ENCODE assay signal across 8 mouse cellular contexts in the genomic region with DNA sequence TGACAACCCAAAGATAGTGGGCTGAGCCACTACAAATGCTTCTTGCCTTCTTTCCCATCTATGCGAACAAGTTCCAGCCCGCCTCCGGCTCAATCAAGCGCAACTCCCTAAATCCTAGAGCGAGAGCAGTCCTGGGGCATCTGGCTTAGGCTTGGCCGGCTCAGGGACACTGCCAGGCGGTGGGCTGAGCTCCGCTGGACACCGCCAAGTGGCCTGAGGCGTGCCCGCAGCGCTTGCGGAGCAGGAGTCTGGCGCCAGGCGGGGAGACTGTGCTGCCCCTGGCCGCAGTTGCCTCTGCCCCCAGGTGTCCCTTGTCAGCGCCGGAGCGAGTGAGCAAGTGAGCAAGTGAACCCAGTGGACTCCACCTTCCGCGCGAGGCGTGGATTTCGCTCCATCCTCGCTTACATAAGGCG. TPM values are rescaled to one million over a fixed set of nuclear protein-coding genes. Genes with fewer than 3 reads are reported as not detected.
DNase-seq lines count a peak whose midpoint lies in the region; ATAC-seq and TF ChIP-seq lines count a peak whose summit lies in the region.

No protein-coding gene starts in this region.

- peak overlapping the region; percentile 55 for H3ac ChIP-seq in C2C12 (ENCODE audit: control insufficient read depth, insufficient read length, low read depth)

- H3K79me3 ChIP-seq in C2C12 (ENCODE audit: low read depth), result no peaks in the 10 kb centered on the region

- peaks cover 16% of the 10 kb centered on the region; the same call in 1 of the 2 replicates for H3K4me1 ChIP-seq in embryonic facial prominence, embryonic 13.5 days
- peaks cover 22% of the 10 kb centered on the region for H3K4me1 ChIP-seq in heart, embryonic 13.5 days
- peaks cover 21% of the 10 kb centered on the region; the same call in 1 of the 2 replicates for H3K4me1 ChIP-seq in kidney, embryonic 16.5 days (ENCODE audit: insufficient read depth, low read length)
- H3K4me1 ChIP-seq in liver, embryonic 13.5 days (replicated peaks), result no peaks in the 10 kb centered on the region
- H3K4me1 ChIP-seq in neural tube, embryonic 15.5 days, result peaks cover 39% of the 10 kb centered on the region

- H3K27me3 ChIP-seq in C2C12 (ENCODE audit: control insufficient read depth, insufficient read depth, insufficient read length), result no peaks in the 10 kb centered on the region
- H3K27me3 ChIP-seq in embryonic facial prominence, embryonic 13.5 days, result peaks cover 28% of the 10 kb centered on the region
- H3K27me3 ChIP-seq in heart, embryonic 13.5 days (replicated peaks), result peaks cover 36% of the 10 kb centered on the region
- no peaks in the 10 kb centered on the region for H3K27me3 ChIP-seq in kidney, embryonic 16.5 days (ENCODE audit: insufficient read depth, low read length)
- peaks cover 49% of the 10 kb centered on the region for H3K27me3 ChIP-seq in liver, embryonic 13.5 days
- no peaks in the 10 kb centered on the region for H3K27me3 ChIP-seq in neural tube, embryonic 15.5 days (replicated peaks)

- H3K4me2 ChIP-seq in embryonic facial prominence, embryonic 13.5 days, result peak overlapping the region; percentile 94
- peak overlapping the region; percentile 93 for H3K4me2 ChIP-seq in heart, embryonic 13.5 days
- peak overlapping the region; percentile 82 for H3K4me2 ChIP-seq in kidney, embryonic 16.5 days (replicated peaks; ENCODE audit: low read depth, low read length)
- peak overlapping the region; percentile 67 for H3K4me2 ChIP-seq in liver, embryonic 13.5 days
- H3K4me2 ChIP-seq in neural tube, embryonic 15.5 days, result peak overlapping the region; percentile 70

- no peaks in the 10 kb centered on the region for H3K9me3 ChIP-seq in embryonic facial prominence, embryonic 13.5 days
- H3K9me3 ChIP-seq in heart, embryonic 13.5 days, result no peaks in the 10 kb centered on the region
- no peaks in the 10 kb centered on the region for H3K9me3 ChIP-seq in kidney, embryonic 16.5 days (ENCODE audit: low read length)
- no peaks in the 10 kb centered on the region for H3K9me3 ChIP-seq in liver, embryonic 13.5 days (replicated peaks)
- no peaks in the 10 kb centered on the region for H3K9me3 ChIP-seq in neural tube, embryonic 15.5 days (replicated peaks)

- H3K4me3 ChIP-seq in C2C12 (ENCODE audit: insufficient read depth, poor library complexity, severe bottlenecking), result peak overlapping the region; percentile 6
- peak overlapping the region; percentile 82 for H3K4me3 ChIP-seq in embryonic facial prominence, embryonic 13.5 days
- H3K4me3 ChIP-seq in heart, embryonic 13.5 days, result peak overlapping the region; percentile 59
- H3K4me3 ChIP-seq in kidney, embryonic 16.5 days (ENCODE audit: low read length), result peak overlapping the region; percentile 69
- peak overlapping the region; percentile 56 for H3K4me3 ChIP-seq in liver, embryonic 13.5 days (replicated peaks)
- peak overlapping the region; percentile 85 for H3K4me3 ChIP-seq in neural tube, embryonic 15.5 days (replicated peaks)

- H3K27ac ChIP-seq in embryonic facial prominence, embryonic 13.5 days, result peak overlapping the region; percentile 89
- peak overlapping the region; percentile 73 for H3K27ac ChIP-seq in heart, embryonic 13.5 days (replicated peaks)
- peak overlapping the region; percentile 95 for H3K27ac ChIP-seq in kidney, embryonic 16.5 days (ENCODE audit: low read length)
- no peak overlapping the region for H3K27ac ChIP-seq in liver, embryonic 13.5 days
- peak overlapping the region; percentile 96 for H3K27ac ChIP-seq in neural tube, embryonic 15.5 days (replicated peaks)

- ATAC-seq in embryonic facial prominence, embryonic 13.5 days (ENCODE audit: insufficient number of reproducible peaks, insufficient read depth, low FRiP score, low TSS enrichment, low read depth), result peak; percentile 29; the same call in 1 of the 2 replicates
- ATAC-seq in heart, embryonic 13.5 days (ENCODE audit: extremely low read depth, insufficient number of reproducible peaks, low FRiP score, low TSS enrichment), result peak; percentile 56; the same call in 1 of the 2 replicates
- peak; percentile 89 for ATAC-seq in kidney, embryonic 16.5 days (ENCODE audit: low FRiP score, low TSS enrichment)
- ATAC-seq in liver, embryonic 13.5 days (ENCODE audit: low read depth), result 0 out of 2 replicates have a peak, but pooled peaks have one; percentile 18
- ATAC-seq in neural tube, embryonic 15.5 days (ENCODE audit: low FRiP score), result peak; percentile 71

- no peaks in the 10 kb centered on the region for H3K79me2 ChIP-seq in C2C12 (ENCODE audit: control insufficient read depth, insufficient read depth)

- peak overlapping the region; percentile 81 for H3K9ac ChIP-seq in embryonic facial prominence, embryonic 13.5 days
- peak overlapping the region; percentile 82 for H3K9ac ChIP-seq in heart, embryonic 13.5 days
- H3K9ac ChIP-seq in kidney, embryonic 16.5 days (replicated peaks; ENCODE audit: low read length), result peak overlapping the region; percentile 83
- no peak overlapping the region for H3K9ac ChIP-seq in liver, embryonic 13.5 days
- H3K9ac ChIP-seq in neural tube, embryonic 15.5 days (replicated peaks), result peak overlapping the region; percentile 81

- DNase-seq in adrenal gland, postnatal 14 days, result peak; percentile 56
- DNase-seq in liver, embryonic 13.5 days, result no peak
- no peak for DNase-seq in thymus, postnatal 14 days

- H3K36me3 ChIP-seq in C2C12 (ENCODE audit: control insufficient read depth, insufficient read depth), result no peaks in the 10 kb centered on the region
- no peaks in the 10 kb centered on the region for H3K36me3 ChIP-seq in embryonic facial prominence, embryonic 13.5 days
- H3K36me3 ChIP-seq in heart, embryonic 13.5 days, result no peaks in the 10 kb centered on the region
- no peaks in the 10 kb centered on the region for H3K36me3 ChIP-seq in kidney, embryonic 16.5 days (ENCODE audit: insufficient read depth, low read length)
- H3K36me3 ChIP-seq in liver, embryonic 13.5 days, result no peaks in the 10 kb centered on the region
- H3K36me3 ChIP-seq in neural tube, embryonic 15.5 days, result no peaks in the 10 kb centered on the region

- WGBS in embryonic facial prominence, embryonic 13.5 days, result 2% methylated on average over 26 of the region's 26 CpGs
- 1% methylated on average over 26 of the region's 26 CpGs for WGBS in heart, embryonic 13.5 days
- WGBS in kidney, embryonic 16.5 days, result under 1% methylated on average over 26 of the region's 26 CpGs
- WGBS in liver, embryonic 13.5 days (ENCODE audit: insufficient replicate concordance), result under 1% methylated on average over 26 of the region's 26 CpGs
- WGBS in neural tube, embryonic 15.5 days, result under 1% methylated on average over 26 of the region's 26 CpGs

- no peak for TF ChIP-seq CTCF in C2C12 (IDR thresholded peaks at IDR 0.05; ENCODE audit: control insufficient read depth, insufficient read depth, insufficient read length)

TF ChIP-seq in C2C12, 6 proteins besides CTCF, POLR2A, EP300 and RAD21:
- TF ChIP-seq CEBPB (IDR thresholded peaks at IDR 0.05; ENCODE audit: low read depth) (no peak), FOSL1 (IDR thresholded peaks at IDR 0.05; ENCODE audit: insufficient read depth, low read length, poor library complexity, severe bottlenecking) (no peak), USF1 (IDR thresholded peaks at IDR 0.05; ENCODE audit: low read depth) (no peak), MYOD1 (IDR thresholded peaks at IDR 0.05; ENCODE audit: control insufficient read depth, insufficient read length, low read depth) (no peak), MYOG (IDR thresholded peaks at IDR 0.05; ENCODE audit: control insufficient read depth, extremely low read depth, insufficient read length) (no peak), MAX (IDR thresholded peaks at IDR 0.05) (no peak)

RNA-seq across cellular contexts. Expression of gene Unc5c, which starts 0.3 kb away (rescaled TPM):
- 6.0 TPM for polyA plus RNA-seq in C2C12 (2012; fragmentation: generic; extraction: Trizol)
- 3.8 and 4.7 TPM in 2 replicates for total RNA-seq in adrenal gland, postnatal 14 days (2021)
- polyA plus RNA-seq in embryonic facial prominence, embryonic 13.5 days (2015; fragmentation: Nextera tagmentation; extraction: Ambion mirVana), result 18.9 and 22.6 TPM in 2 replicates
- 3.2 and 4.8 TPM in 2 replicates for polyA plus RNA-seq in heart, embryonic 13.5 days (2015; fragmentation: Nextera tagmentation; extraction: Ambion mirVana)
- polyA plus RNA-seq in kidney, embryonic 16.5 days (2015; fragmentation: Nextera tagmentation; extraction: Ambion mirVana), result 20.8 and 26.2 TPM in 2 replicates
- 0.32 and 0.35 TPM in 2 replicates for polyA plus RNA-seq in liver, embryonic 13.5 days (2015; fragmentation: Nextera tagmentation; extraction: Ambion mirVana)
- 14.8 and 16.7 TPM in 2 replicates for polyA plus RNA-seq in neural tube, embryonic 15.5 days (2015; fragmentation: Nextera tagmentation; extraction: Ambion mirVana)

Comparison
In these comparisons a context has a peak if more than half of its experiments do, and no peak if none do; other contexts are left out.
1. H3K4me3 ChIP-seq: peak in every context shown above with its lines; median percentile 85 in neural tube, embryonic 15.5 days; 82 in embryonic facial prominence, embryonic 13.5 days; 69 in kidney, embryonic 16.5 days; 59 in heart, embryonic 13.5 days; 56 in liver, embryonic 13.5 days; 6 in C2C12.
2. ATAC-seq: peak in every context shown above with its lines; median percentile 89 in kidney, embryonic 16.5 days; 71 in neural tube, embryonic 15.5 days; 56 in heart, embryonic 13.5 days; 29 in embryonic facial prominence, embryonic 13.5 days; 18 in liver, embryonic 13.5 days.